Mouse (Mus musculus): ENCODE measurements around the gene Zfp324.

The Zfp324 gene

GRCm38 (mm10) chr7:13009143-13010004 is 43.7 kb downstream of the Zfp324 start:
- peak; percentile 96 for DNase-seq (ENCODE audit: low read depth, low spot score)

- no peak for DNase-seq (ENCODE audit: low read depth, low spot score)
These were observed 44.6 kb downstream of the Zfp324 start, which contains the start of gene Zbtb45 for GRCm38 (mm10) chr7:13010005-13010908. TSS of gene Zbtb45 (minus strand) at chr7:13010034.

GRCm38 (mm10) chr7:13013671-13014070 is 48.0 kb downstream of the Zfp324 start:
- no peak for DNase-seq (ENCODE audit: low read depth, low spot score)

GRCm38 (mm10) chr7:13014275-13014839 is 48.7 kb downstream of the Zfp324 start:
- DNase-seq (ENCODE audit: low read depth, low spot score): no peak

- DNase-seq (ENCODE audit: low read depth, low spot score): no peak
These were observed 49.6 kb downstream of the Zfp324 start for GRCm38 (mm10) chr7:13015217-13015616.

- DNase-seq (ENCODE audit: low read depth, low spot score): peak; percentile 94
These were observed 57.3 kb downstream of the Zfp324 start for GRCm38 (mm10) chr7:13022773-13023535.

Measured in A20 (cell line).